Mouse (Mus musculus) liver, embryonic 14.5 days (tissue): Measurements from ENCODE around the gene Pex7. TPM values are rescaled to one million over a fixed set of nuclear protein-coding genes. Genes with fewer than 3 reads are reported as not detected.
"Not testable (repeated sequence)": the region's sequence is repeated elsewhere in the genome, so short reads cannot be mapped to it uniquely, and the experiment has no call there.

Experiments
- ATAC-seq: fragments of 200-750 bp; cut with Nextera tagmentation; 2 replicates; pipeline ENCODE4 v1.8.0; 2017; ENCODE audit warnings: moderate number of reproducible peaks, mild to moderate bottlenecking, moderate library complexity; ENCODE audit not compliant: insufficient read depth
- DNase-seq, 3 experiments: peaks; one replicate each; pipeline ENCODE4 v3.0.0-alpha.2; 2012 to 2013; ENCODE audit warnings: low read depth in 3 of 3, low spot score in 3 of 3
- H3K27ac ChIP-seq: fragments of 300-500 bp; sonication (generic); 2 replicates; pipeline ENCODE4 v1.5.1; 2014; ENCODE audit warnings: moderate library complexity, mild to moderate bottlenecking, control low read depth, inconsistent platforms
- H3K27me3 ChIP-seq: fragments of 300-500 bp; sonication (generic); 2 replicates; pipeline ENCODE4 v1.6.1; 2014; ENCODE audit warnings: mild to moderate bottlenecking, low read length, moderate library complexity; ENCODE audit not compliant: control insufficient read depth, insufficient read depth
- H3K36me3 ChIP-seq: fragments of 300-500 bp; sonication (generic); replicated peaks from 2 replicates; pipeline ENCODE4 v1.6.1; 2014; ENCODE audit warnings: low read depth; ENCODE audit not compliant: control insufficient read depth, insufficient read depth
- H3K4me1 ChIP-seq, 2 experiments: fragments of 200-500 bp in 1 of 2; fragments of 300-500 bp in 1 of 2; sonication (generic) in 1 of 2; replicated peaks; 2 replicates each; pipeline ENCODE4 v1.6.1; 2012 to 2014; ENCODE audit warnings: antibody characterized with exemption in 1 of 2, inconsistent platforms in 1 of 2, low read length in 1 of 2; ENCODE audit not compliant: control insufficient read depth in 2 of 2, insufficient read depth in 2 of 2
- H3K4me2 ChIP-seq: fragments of 300-500 bp; sonication (generic); 2 replicates; pipeline ENCODE4 v1.6.1; 2014; ENCODE audit warnings: low read depth, mild to moderate bottlenecking, control low read depth, moderate library complexity
- H3K4me3 ChIP-seq, 2 experiments: fragments of 200-500 bp in 1 of 2; fragments of 300-500 bp in 1 of 2; sonication (generic) in 1 of 2; 2 replicates each; pipeline ENCODE4 v1.5.1; 2012 to 2014; ENCODE audit warnings: low read depth in 2 of 2, low read length in 2 of 2, mild to moderate bottlenecking in 2 of 2, control low read depth in 1 of 2, inconsistent platforms in 1 of 2, moderate library complexity in 1 of 2; ENCODE audit not compliant: insufficient read depth in 1 of 2
- H3K9ac ChIP-seq: fragments of 300-500 bp; sonication (generic); replicated peaks from 2 replicates; pipeline ENCODE4 v1.6.1; 2014; ENCODE audit warnings: mild to moderate bottlenecking, control low read depth, moderate library complexity
- H3K9me3 ChIP-seq: fragments of 300-500 bp; sonication (generic); 2 replicates; pipeline ENCODE4 v1.6.1; 2016; ENCODE audit warnings: low read length, mixed read lengths; ENCODE audit not compliant: control insufficient read depth
- CTCF ChIP-seq: IDR thresholded peaks from 2 replicates; pipeline ENCODE4 v1.5.1; 2016; ENCODE audit warnings: antibody characterized with exemption, low read depth, control low read depth
- EP300 ChIP-seq: IDR thresholded peaks from 2 replicates; pipeline ENCODE4 v1.6.1; 2016; ENCODE audit warnings: antibody characterized with exemption, low read depth
- WGBS: fragments of 180-500 bp; shearing (Covaris S2); extraction: QIAGEN DNeasy Blood & Tissue Kit; methylation state at CpG from one replicate; pipeline ENCODE4 v1.1.7; 2014; ENCODE audit not compliant: insufficient replicate concordance; 5-methylcytosine and 5-hydroxymethylcytosine counted together
- polyA plus RNA-seq, 2 experiments: library from polyadenylated mRNA; depleted of rRNA in 1 of 2; stranded (reverse) in 1 of 2; unstranded in 1 of 2; fragments of >200 nt; fragmentation: Nextera tagmentation in 1 of 2; extraction: Ambion mirVana in 1 of 2; gene quantifications; 2 replicates each; pipeline versions ENCODE4 v1.2.1 to v1.2.3; 2012 to 2014

The Pex7 gene
- polyA plus RNA-seq, 2 experiments, result 13.3 to 30.8 TPM

GRCm38 (mm10) chr10:19928205-19928604, 20.7 kb upstream of the Pex7 start:
- peaks cover 9% of the 10 kb centered on the region for H3K27me3 ChIP-seq
- ATAC-seq (no peak), DNase-seq (no peak)
- no peak overlapping the region for H3K4me2 ChIP-seq
- no peak overlapping the region for H3K27ac ChIP-seq
- no peak overlapping the region for H3K9ac ChIP-seq
- no peaks in the 10 kb centered on the region for H3K4me1 ChIP-seq
- H3K9me3 ChIP-seq, result no peaks in the 10 kb centered on the region
- no peak for TF ChIP-seq EP300
- H3K36me3 ChIP-seq, result no peaks in the 10 kb centered on the region
- no peak overlapping the region for H3K4me3 ChIP-seq
- WGBS, result 54% methylated on average over 1 of the region's 1 CpGs

- H3K27ac ChIP-seq, H3K4me3 ChIP-seq, H3K9me3 ChIP-seq, H3K4me1 ChIP-seq, ATAC-seq, H3K36me3 ChIP-seq, H3K4me2 ChIP-seq, H3K27me3 ChIP-seq, DNase-seq, H3K9ac ChIP-seq: not testable (repeated sequence)
- 67% methylated on average over 4 of the region's 4 CpGs for WGBS
These were observed 19.0 kb upstream of the Pex7 start for GRCm38 (mm10) chr10:19926391-19926897.

GRCm38 (mm10) chr10:19924256-19924655, 16.8 kb upstream of the Pex7 start:
- no peak for ATAC-seq
- H3K4me2 ChIP-seq, result no peak overlapping the region
- H3K27me3 ChIP-seq, result no peaks in the 10 kb centered on the region
- no peak for DNase-seq
- H3K9ac ChIP-seq, result no peak overlapping the region
- no peaks in the 10 kb centered on the region for H3K9me3 ChIP-seq
- no peak overlapping the region for H3K4me3 ChIP-seq
- no peaks in the 10 kb centered on the region for H3K36me3 ChIP-seq
- H3K4me1 ChIP-seq, result no peaks in the 10 kb centered on the region
- TF ChIP-seq EP300 (no peak), CTCF (no peak)
- H3K27ac ChIP-seq, result no peak overlapping the region
- WGBS, result 61% methylated on average over 2 of the region's 2 CpGs

- no peaks in the 10 kb centered on the region for H3K4me1 ChIP-seq
- 43% methylated on average over 4 of the region's 4 CpGs for WGBS
- no peaks in the 10 kb centered on the region for H3K9me3 ChIP-seq
- DNase-seq, result no peak
- H3K4me3 ChIP-seq, result no peak overlapping the region
- H3K27ac ChIP-seq, result no peak overlapping the region
- H3K9ac ChIP-seq, result no peak overlapping the region
- TF ChIP-seq CTCF (no peak), EP300 (no peak)
- ATAC-seq, result no peak
- no peaks in the 10 kb centered on the region for H3K27me3 ChIP-seq
- no peak overlapping the region for H3K4me2 ChIP-seq
- H3K36me3 ChIP-seq, result no peaks in the 10 kb centered on the region
These were observed 14.9 kb upstream of the Pex7 start for GRCm38 (mm10) chr10:19922410-19922809.

GRCm38 (mm10) chr10:19915301-19915700, 7.8 kb upstream of the Pex7 start:
- WGBS, result 28% methylated on average over 1 of the region's 1 CpGs
- no peaks in the 10 kb centered on the region for H3K36me3 ChIP-seq
- no peak overlapping the region for H3K27ac ChIP-seq
- H3K9me3 ChIP-seq, result no peaks in the 10 kb centered on the region
- no peak overlapping the region for H3K4me2 ChIP-seq
- H3K4me1 ChIP-seq, result no peaks in the 10 kb centered on the region
- no peak overlapping the region for H3K4me3 ChIP-seq
- TF ChIP-seq EP300, result no peak
- TF ChIP-seq CTCF, result peak; percentile 64
- DNase-seq, result no peak
- no peak overlapping the region for H3K9ac ChIP-seq
- no peaks in the 10 kb centered on the region for H3K27me3 ChIP-seq
- peak; percentile 41; the same call in 1 of the 2 replicates for ATAC-seq
